Mouse (Mus musculus) liver, adult 2 months (tissue): ENCODE data around the gene Wsb1.

Source experiments
- CTCF ChIP-seq: fragments of 200-500 bp; IDR thresholded peaks from 2 replicates; pipeline ENCODE4 v1.5.1; 2011; ENCODE audit warnings: low read depth, low read length, control low read depth
- POLR2A ChIP-seq: fragments of 200-500 bp; IDR thresholded peaks from 2 replicates; pipeline ENCODE4 v1.6.1; 2011; ENCODE audit warnings: low read length, control low read depth; ENCODE audit not compliant: insufficient read depth; ENCODE audit errors: extremely low read depth

DNA sequence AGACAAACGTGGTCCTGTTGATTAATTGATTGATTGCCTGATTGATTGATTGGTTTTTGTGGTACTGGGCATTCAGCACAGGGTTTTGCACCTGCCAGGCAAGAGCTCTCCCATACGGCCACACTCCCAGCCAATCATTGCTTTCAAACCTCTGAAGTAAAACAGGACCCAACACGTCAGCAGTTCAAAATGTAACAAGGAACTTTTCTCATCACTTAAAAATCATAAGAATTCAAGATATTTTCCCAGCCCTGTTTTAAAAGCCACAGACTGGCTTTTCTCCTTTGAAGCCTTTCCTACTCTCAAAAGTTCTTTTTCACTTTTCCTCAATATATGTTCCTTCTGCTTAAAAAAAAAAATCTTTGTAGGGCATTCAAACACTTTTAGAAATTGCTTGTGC, 9.9 kb upstream of the Wsb1 start:
- TF ChIP-seq CTCF (no peak), POLR2A (no peak)
